Mouse (Mus musculus): Measurements from ENCODE around the gene Crybb1.

DNA sequence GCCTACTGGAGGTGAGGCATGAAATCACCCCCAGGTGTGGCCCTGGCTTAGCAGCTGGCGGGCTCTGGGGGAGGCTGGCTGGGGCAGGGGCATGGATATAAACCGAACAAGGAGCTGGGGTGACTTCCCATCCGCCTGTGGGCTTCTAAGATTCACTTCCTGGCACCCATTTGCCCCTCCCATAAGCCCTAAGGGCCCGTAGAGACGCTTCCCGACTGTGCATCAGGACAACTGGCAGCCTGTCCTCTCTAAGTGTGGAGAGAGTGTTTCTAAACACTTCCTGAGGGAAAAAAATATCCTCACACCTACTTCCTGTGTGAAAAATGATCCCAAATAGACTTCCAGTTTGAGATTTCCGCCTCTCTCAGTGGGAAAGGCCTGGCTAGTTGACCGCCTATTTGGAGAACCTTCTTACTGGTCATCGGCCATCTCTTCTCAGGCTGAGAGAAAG is 39.8 kb upstream of the Crybb1 start:
- TF ChIP-seq POLR2A (IDR thresholded peaks at IDR 0.05; ENCODE audit: low read depth, low read length): no peak
- no peak for TF ChIP-seq CTCF (IDR thresholded peaks at IDR 0.05; ENCODE audit: extremely low read depth, insufficient read depth, insufficient read length, insufficient replicate concordance)
